Mouse (Mus musculus): ENCODE measurements around the gene Pak7. TPM values are rescaled to one million over a fixed set of nuclear protein-coding genes. Genes with fewer than 3 reads are reported as not detected.
"Not testable (repeated sequence)": the region's sequence is repeated elsewhere in the genome, so short reads cannot be mapped to it uniquely, and the experiment has no call there.

Pak7 gene
- 0.45 and 0.89 TPM in 2 replicates for polyA plus RNA-seq (2016; fragmentation: Nextera tagmentation; extraction: Ambion mirVana)

- H3K4me3 ChIP-seq, result peak within 1 kb of the TSS; percentile 57
- peak; percentile 86 for ATAC-seq (ENCODE audit: insufficient number of reproducible peaks, low FRiP score)
- WGBS, result 1% methylated on average over 39 of the region's 39 CpGs
- no peak within 1 kb of the TSS for H3K27ac ChIP-seq (ENCODE audit: poor library complexity, severe bottlenecking)
- peaks cover 16% of the 10 kb centered on the region for H3K27me3 ChIP-seq (replicated peaks)
- peak within 1 kb of the TSS; percentile 57 for H3K9ac ChIP-seq
- H3K9me3 ChIP-seq (replicated peaks), result no peaks in the 10 kb centered on the region
- peak within 1 kb of the TSS; percentile 86 for H3K4me2 ChIP-seq
- H3K36me3 ChIP-seq, result no peaks in the 10 kb centered on the region
- peaks cover 9% of the 10 kb centered on the region for H3K4me1 ChIP-seq (replicated peaks)
These were observed at the start of gene Pak7 for GRCm38 (mm10) chr2:136387181-136388131. TSS of gene Pak7 (minus strand) at chr2:136387967.

GRCm38 (mm10) chr2:136425561-136425960, 37.8 kb upstream of the Pak7 start:
- Histone ChIP-seq H3K4me2 (no peak overlapping the region), H3K4me3 (no peak overlapping the region), H3K36me3 (no peaks in the 10 kb centered on the region), H3K27me3 (replicated peaks) (no peaks in the 10 kb centered on the region), H3K9me3 (replicated peaks) (no peaks in the 10 kb centered on the region), H3K9ac (no peak overlapping the region), H3K27ac (ENCODE audit: poor library complexity, severe bottlenecking) (no peak overlapping the region), H3K4me1 (replicated peaks) (no peaks in the 10 kb centered on the region)
- 72% methylated on average over 6 of the region's 6 CpGs for WGBS
- no peak for ATAC-seq (ENCODE audit: insufficient number of reproducible peaks, low FRiP score)

DNA sequence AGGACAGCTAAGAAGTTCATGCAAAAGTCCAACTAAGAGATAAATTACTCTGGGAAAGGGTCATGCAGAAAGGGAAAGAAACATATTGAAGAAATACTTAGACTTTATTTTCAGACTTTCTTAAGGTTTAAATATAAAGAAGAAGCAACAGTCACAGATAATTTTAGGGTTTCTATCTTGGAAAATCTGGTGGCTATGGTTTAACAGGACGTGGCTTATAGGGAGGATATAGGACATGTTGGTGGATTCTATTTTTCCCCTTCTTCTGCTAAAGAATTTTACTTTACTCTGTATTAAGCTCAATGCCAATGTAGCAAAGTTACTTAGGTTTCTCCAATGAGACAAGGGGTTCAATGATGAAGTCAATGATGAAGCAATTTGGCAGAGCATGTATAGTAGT, 31.8 kb upstream of the Pak7 start:
- Histone ChIP-seq H3K4me3 (no peak overlapping the region), H3K4me1 (replicated peaks) (no peaks in the 10 kb centered on the region), H3K27me3 (replicated peaks) (no peaks in the 10 kb centered on the region), H3K9me3 (replicated peaks) (no peaks in the 10 kb centered on the region), H3K36me3 (no peaks in the 10 kb centered on the region), H3K4me2 (no peak overlapping the region), H3K27ac (ENCODE audit: poor library complexity, severe bottlenecking) (no peak overlapping the region), H3K9ac (no peak overlapping the region)
- no peak for ATAC-seq (ENCODE audit: insufficient number of reproducible peaks, low FRiP score)
- WGBS, result 67% methylated on average over 1 of the region's 1 CpGs

- H3K4me3 ChIP-seq, result no peak overlapping the region
- no peaks in the 10 kb centered on the region for H3K36me3 ChIP-seq
- H3K9ac ChIP-seq, result no peak overlapping the region
- no peak overlapping the region for H3K4me2 ChIP-seq
- H3K4me1 ChIP-seq (replicated peaks), result no peaks in the 10 kb centered on the region
- H3K27ac ChIP-seq (ENCODE audit: poor library complexity, severe bottlenecking), result no peak overlapping the region
- no peak for ATAC-seq (ENCODE audit: insufficient number of reproducible peaks, low FRiP score)
- H3K27me3 ChIP-seq (replicated peaks), result no peaks in the 10 kb centered on the region
- H3K9me3 ChIP-seq (replicated peaks), result no peaks in the 10 kb centered on the region
These were observed 28.6 kb upstream of the Pak7 start for GRCm38 (mm10) chr2:136416381-136416780.

- Histone ChIP-seq H3K9me3 (replicated peaks) (no peaks in the 10 kb centered on the region), H3K27ac (ENCODE audit: poor library complexity, severe bottlenecking) (no peak overlapping the region), H3K9ac (no peak overlapping the region), H3K4me3 (no peak overlapping the region), H3K27me3 (replicated peaks) (no peaks in the 10 kb centered on the region), H3K4me2 (no peak overlapping the region), H3K36me3 (no peaks in the 10 kb centered on the region), H3K4me1 (replicated peaks) (no peaks in the 10 kb centered on the region)
- ATAC-seq (ENCODE audit: insufficient number of reproducible peaks, low FRiP score), result no peak
- 81% methylated on average over 4 of the region's 4 CpGs for WGBS
These were observed 14.8 kb upstream of the Pak7 start for GRCm38 (mm10) chr2:136402587-136402986.

- no peaks in the 10 kb centered on the region for H3K27me3 ChIP-seq (replicated peaks)
- WGBS, result 53% methylated on average over 3 of the region's 3 CpGs
- no peak overlapping the region for H3K4me3 ChIP-seq
- H3K9ac ChIP-seq, result no peak overlapping the region
- H3K36me3 ChIP-seq, result no peaks in the 10 kb centered on the region
- no peak overlapping the region for H3K27ac ChIP-seq (ENCODE audit: poor library complexity, severe bottlenecking)
- no peaks in the 10 kb centered on the region for H3K9me3 ChIP-seq (replicated peaks)
- H3K4me1 ChIP-seq (replicated peaks), result no peaks in the 10 kb centered on the region
- H3K4me2 ChIP-seq, result no peak overlapping the region
- ATAC-seq (ENCODE audit: insufficient number of reproducible peaks, low FRiP score), result no peak
These were observed 12.4 kb downstream of the Pak7 start for GRCm38 (mm10) chr2:136375318-136375717.

GRCm38 (mm10) chr2:136372361-136372760, 15.4 kb downstream of the Pak7 start:
- no peak overlapping the region for H3K9ac ChIP-seq
- H3K4me1 ChIP-seq (replicated peaks), result no peaks in the 10 kb centered on the region
- no peak overlapping the region for H3K4me3 ChIP-seq
- H3K27me3 ChIP-seq (replicated peaks), result no peaks in the 10 kb centered on the region
- H3K4me2 ChIP-seq, result no peak overlapping the region
- ATAC-seq (ENCODE audit: insufficient number of reproducible peaks, low FRiP score), result no peak
- H3K9me3 ChIP-seq (replicated peaks), result no peaks in the 10 kb centered on the region
- WGBS, result 63% methylated on average over 1 of the region's 1 CpGs
- H3K36me3 ChIP-seq, result no peaks in the 10 kb centered on the region
- no peak overlapping the region for H3K27ac ChIP-seq (ENCODE audit: poor library complexity, severe bottlenecking)

DNA sequence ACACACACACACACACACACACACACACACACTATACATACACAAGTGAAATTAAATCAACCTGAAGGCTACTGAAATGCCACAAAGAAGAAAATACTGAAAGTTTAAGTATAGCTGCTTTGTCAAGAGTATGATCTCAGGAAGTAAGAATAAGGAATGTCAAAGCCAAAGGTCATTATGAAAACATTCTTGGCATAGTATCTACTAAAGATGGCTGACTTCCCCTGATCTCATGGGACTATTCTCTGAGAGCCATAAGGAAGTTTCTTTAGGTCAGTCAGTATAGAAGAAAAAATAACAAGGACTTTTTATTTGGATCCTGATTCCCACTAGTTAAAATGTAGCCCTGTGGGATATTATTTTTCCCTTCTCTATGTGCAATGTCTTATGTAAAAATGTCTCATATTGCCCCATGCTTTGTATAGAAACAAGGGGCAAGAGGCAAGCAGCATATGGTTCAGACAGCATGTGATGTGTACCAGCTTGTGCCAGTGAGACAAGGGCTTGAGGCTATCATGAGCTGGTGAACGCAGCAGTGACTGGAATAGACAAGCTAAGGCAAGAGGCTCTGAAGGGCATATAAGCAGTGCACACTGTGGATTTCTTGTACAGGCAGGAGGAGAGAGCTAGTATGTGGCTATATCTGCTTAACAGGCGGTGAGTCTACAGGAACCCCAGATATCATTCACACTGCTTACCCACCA, 36.2 kb downstream of the Pak7 start:
- no peak overlapping the region for H3K27ac ChIP-seq (ENCODE audit: poor library complexity, severe bottlenecking)
- H3K9me3 ChIP-seq (replicated peaks), result no peaks in the 10 kb centered on the region
- no peak overlapping the region for H3K4me3 ChIP-seq
- H3K9ac ChIP-seq, result no peak overlapping the region
- no peak for ATAC-seq (ENCODE audit: insufficient number of reproducible peaks, low FRiP score)
- H3K36me3 ChIP-seq, result no peaks in the 10 kb centered on the region
- H3K4me1 ChIP-seq (replicated peaks), result no peaks in the 10 kb centered on the region
- H3K4me2 ChIP-seq, result no peak overlapping the region
- H3K27me3 ChIP-seq (replicated peaks), result no peaks in the 10 kb centered on the region
- WGBS, result 63% methylated on average over 2 of the region's 2 CpGs

DNA sequence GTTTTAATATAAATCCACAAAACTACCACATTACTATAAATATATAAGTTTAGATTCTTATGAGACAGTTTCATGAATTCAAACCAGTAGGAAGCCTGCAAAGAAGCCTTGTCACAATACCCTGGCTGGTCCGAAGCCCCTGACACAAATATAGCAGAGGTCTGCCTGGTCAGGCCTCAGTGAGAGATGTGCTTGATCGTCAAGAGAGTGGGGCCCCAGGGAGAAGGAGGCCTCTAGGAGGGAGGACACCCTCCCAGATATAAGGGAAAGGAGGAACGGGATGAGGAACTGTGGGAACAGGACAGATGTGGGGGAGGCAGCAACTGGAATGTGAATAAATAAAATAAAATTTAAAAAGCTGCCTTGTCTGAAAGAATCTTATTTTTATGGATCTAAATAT, 37.3 kb downstream of the Pak7 start:
- no peak for ATAC-seq (ENCODE audit: insufficient number of reproducible peaks, low FRiP score)
- Histone ChIP-seq H3K4me2 (no peak overlapping the region), H3K27me3 (replicated peaks) (no peaks in the 10 kb centered on the region), H3K9me3 (replicated peaks) (no peaks in the 10 kb centered on the region), H3K36me3 (no peaks in the 10 kb centered on the region), H3K4me3 (no peak overlapping the region), H3K27ac (ENCODE audit: poor library complexity, severe bottlenecking) (no peak overlapping the region), H3K4me1 (replicated peaks) (no peaks in the 10 kb centered on the region), H3K9ac (no peak overlapping the region)
- 47% methylated on average over 3 of the region's 3 CpGs for WGBS

GRCm38 (mm10) chr2:136349671-136350275, 38.0 kb downstream of the Pak7 start:
- Histone ChIP-seq H3K36me3 (no peaks in the 10 kb centered on the region), H3K27me3 (replicated peaks) (no peaks in the 10 kb centered on the region), H3K27ac (ENCODE audit: poor library complexity, severe bottlenecking) (no peak overlapping the region), H3K9ac (no peak overlapping the region), H3K4me1 (replicated peaks) (no peaks in the 10 kb centered on the region), H3K9me3 (replicated peaks) (no peaks in the 10 kb centered on the region), H3K4me2 (no peak overlapping the region), H3K4me3 (no peak overlapping the region)
- no peak for ATAC-seq (ENCODE audit: insufficient number of reproducible peaks, low FRiP score)
- WGBS, result 63% methylated on average over 8 of the region's 8 CpGs

- WGBS, result 79% methylated on average over 4 of the region's 4 CpGs
- H3K4me1 ChIP-seq (replicated peaks); H3K9ac ChIP-seq; H3K4me3 ChIP-seq; H3K9me3 ChIP-seq (replicated peaks); H3K27ac ChIP-seq (ENCODE audit: poor library complexity, severe bottlenecking); H3K36me3 ChIP-seq; ATAC-seq (ENCODE audit: insufficient number of reproducible peaks, low FRiP score); H3K27me3 ChIP-seq (replicated peaks); H3K4me2 ChIP-seq: not testable (repeated sequence)
These were observed 43.5 kb downstream of the Pak7 start for GRCm38 (mm10) chr2:136344240-136344780.

All from heart, embryonic 12.5 days (tissue).